Mouse (Mus musculus) lung, postnatal 0 days (tissue): ENCODE results near the gene Msi2. TPM values are rescaled to one million over a fixed set of nuclear protein-coding genes. Genes with fewer than 3 reads are reported as not detected.

ENCODE experiments used
- ATAC-seq: fragments of 200-750 bp; cut with Nextera tagmentation; 2 replicates; pipeline ENCODE4 v1.8.0; 2017; ENCODE audit warnings: moderate library complexity
- DNase-seq: peaks from one replicate; pipeline ENCODE4 v3.0.0-alpha.2; 2016; ENCODE audit warnings: low spot score
- H3K27ac ChIP-seq: fragments of 300-500 bp; sonication (generic); 2 replicates; pipeline ENCODE4 v1.5.1; 2014; ENCODE audit warnings: antibody characterized with exemption, mild to moderate bottlenecking, low read length, mixed read lengths
- H3K27me3 ChIP-seq: fragments of 300-500 bp; sonication (generic); replicated peaks from 2 replicates; pipeline ENCODE4 v1.6.1; 2014; ENCODE audit warnings: low read length, mixed read lengths; ENCODE audit not compliant: insufficient read depth
- H3K36me3 ChIP-seq: fragments of 300-500 bp; sonication (generic); 2 replicates; pipeline ENCODE4 v1.6.1; 2014; ENCODE audit warnings: low read length, mixed read lengths; ENCODE audit not compliant: insufficient read depth
- H3K4me1 ChIP-seq: fragments of 300-500 bp; sonication (generic); 2 replicates; pipeline ENCODE4 v1.6.1; 2014; ENCODE audit warnings: antibody characterized with exemption, low read depth, low read length, mixed read lengths; ENCODE audit not compliant: insufficient read depth
- H3K4me2 ChIP-seq: fragments of 300-500 bp; sonication (generic); replicated peaks from 2 replicates; pipeline ENCODE4 v1.6.1; 2014; ENCODE audit warnings: low read depth, mild to moderate bottlenecking, low read length, moderate library complexity, mixed read lengths
- H3K4me3 ChIP-seq: fragments of 300-500 bp; sonication (generic); 2 replicates; pipeline ENCODE4 v1.5.1; 2014; ENCODE audit warnings: low read depth, low read length
- H3K9ac ChIP-seq: fragments of 300-500 bp; sonication (generic); replicated peaks from 2 replicates; pipeline ENCODE4 v1.6.1; 2014; ENCODE audit warnings: low read depth, mild to moderate bottlenecking
- H3K9me3 ChIP-seq: fragments of 300-500 bp; sonication (generic); 2 replicates; pipeline ENCODE4 v1.6.1; 2016; ENCODE audit warnings: low read length, mixed read lengths
- CTCF ChIP-seq: IDR thresholded peaks from 2 replicates; pipeline ENCODE4 v1.5.1; 2016; ENCODE audit warnings: antibody characterized with exemption, mild to moderate bottlenecking
- EP300 ChIP-seq: IDR thresholded peaks from 2 replicates; pipeline ENCODE4 v1.6.1; 2016; ENCODE audit warnings: antibody characterized with exemption, mild to moderate bottlenecking, control low read depth
- WGBS: fragments of 180-500 bp; shearing (Covaris S2); extraction: QIAGEN DNeasy Blood & Tissue Kit; methylation state at CpG from one replicate; pipeline ENCODE4 v1.1.7; 2014; 5-methylcytosine and 5-hydroxymethylcytosine counted together
- polyA plus RNA-seq: library from polyadenylated mRNA; unstranded; fragments of >200 nt; fragmentation: Nextera tagmentation; extraction: Ambion mirVana; gene quantifications from 2 replicates; pipeline ENCODE4 v1.2.1, GENCODE M21; 2015

Msi2 gene
- polyA plus RNA-seq, 1 experiment from 2014 or later = 12.6 TPM

- Histone ChIP-seq H3K27ac (0 out of 2 replicates have a peak overlapping the region, but pooled peaks have one; percentile 32), H3K27me3 (no peaks in the 10 kb centered on the region), H3K36me3 (no peaks in the 10 kb centered on the region), H3K4me1 (peaks cover 9% of the 10 kb centered on the region), H3K9ac (no peak overlapping the region), H3K4me2 (no peak overlapping the region), H3K4me3 (no peak overlapping the region), H3K9me3 (no peaks in the 10 kb centered on the region)
- ATAC-seq (no peak), DNase-seq (no peak)
- TF ChIP-seq CTCF = peak; percentile 24; the same call in 1 of the 2 replicates
- TF ChIP-seq EP300 = no peak
- WGBS = 61% methylated on average over 6 of the region's 6 CpGs
Measured at GRCm38 (mm10) chr11:88550083-88550907, 168.0 kb downstream of the Msi2 start.

DNA sequence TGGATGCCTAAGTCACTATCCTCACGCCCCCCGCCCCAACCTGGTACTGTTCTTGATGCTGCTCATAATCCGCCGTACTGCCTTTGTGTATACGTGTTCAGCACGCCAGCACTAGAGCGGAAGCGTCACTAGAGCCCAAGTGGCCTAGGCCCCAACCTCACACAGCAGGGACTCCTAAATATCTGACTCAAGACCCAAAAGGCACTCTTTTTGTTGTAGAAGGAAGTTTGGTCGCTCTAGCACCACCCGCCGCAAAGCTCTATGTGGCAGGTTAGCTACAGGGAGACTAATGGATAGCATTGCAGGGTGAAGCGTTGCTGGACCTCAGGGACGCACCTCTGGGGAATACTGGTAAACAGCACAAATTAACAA, 168.8 kb downstream of the Msi2 start:
- Histone ChIP-seq H3K9me3 (no peaks in the 10 kb centered on the region), H3K27me3 (no peaks in the 10 kb centered on the region), H3K27ac (no peak overlapping the region), H3K36me3 (no peaks in the 10 kb centered on the region), H3K4me3 (no peak overlapping the region), H3K9ac (no peak overlapping the region), H3K4me1 (peaks cover 8% of the 10 kb centered on the region), H3K4me2 (no peak overlapping the region)
- TF ChIP-seq CTCF = no peak
- ATAC-seq (no peak), DNase-seq (no peak)
- 92% methylated on average over 13 of the region's 13 CpGs for WGBS

DNA sequence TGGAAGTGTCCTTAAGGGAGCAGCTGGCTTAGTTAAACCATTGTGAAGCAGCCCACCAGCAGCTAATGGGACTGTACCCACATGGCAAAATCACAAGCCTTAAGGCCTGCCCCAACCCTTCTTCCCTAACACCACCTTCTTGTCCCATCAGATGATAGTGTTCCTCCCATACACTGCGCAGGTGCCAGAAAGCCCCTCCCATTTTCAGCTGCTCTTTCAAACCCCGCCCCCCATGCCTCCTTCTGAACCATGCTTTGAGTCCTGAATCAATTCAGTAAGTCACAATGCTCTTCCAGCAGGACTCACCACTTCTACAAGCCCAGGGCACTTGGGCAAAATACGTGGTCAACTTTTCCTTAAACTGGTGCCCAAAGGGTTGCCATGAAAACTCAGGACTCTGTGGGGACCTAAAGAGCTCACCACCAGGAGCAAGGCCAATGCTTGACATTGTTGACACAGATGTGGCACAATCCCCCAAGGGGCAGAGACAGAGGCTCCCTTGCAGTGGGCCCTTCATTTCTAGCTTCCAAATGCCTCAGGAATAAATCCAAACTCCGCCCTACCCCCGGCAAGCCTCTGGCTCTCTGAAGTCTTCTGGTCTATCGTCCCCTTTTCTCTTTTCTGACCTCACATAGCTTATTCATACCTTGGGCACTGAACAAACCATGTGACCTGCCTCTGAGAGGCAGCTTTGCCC, 169.3 kb downstream of the Msi2 start:
- Histone ChIP-seq H3K27me3 (no peaks in the 10 kb centered on the region), H3K4me2 (no peak overlapping the region), H3K9ac (no peak overlapping the region), H3K4me3 (no peak overlapping the region), H3K4me1 (peaks cover 8% of the 10 kb centered on the region), H3K36me3 (no peaks in the 10 kb centered on the region), H3K27ac (no peak overlapping the region), H3K9me3 (no peaks in the 10 kb centered on the region)
- ATAC-seq (no peak), DNase-seq (no peak)
- 71% methylated on average over 6 of the region's 6 CpGs for WGBS
- TF ChIP-seq CTCF (no peak), EP300 (no peak)

DNA sequence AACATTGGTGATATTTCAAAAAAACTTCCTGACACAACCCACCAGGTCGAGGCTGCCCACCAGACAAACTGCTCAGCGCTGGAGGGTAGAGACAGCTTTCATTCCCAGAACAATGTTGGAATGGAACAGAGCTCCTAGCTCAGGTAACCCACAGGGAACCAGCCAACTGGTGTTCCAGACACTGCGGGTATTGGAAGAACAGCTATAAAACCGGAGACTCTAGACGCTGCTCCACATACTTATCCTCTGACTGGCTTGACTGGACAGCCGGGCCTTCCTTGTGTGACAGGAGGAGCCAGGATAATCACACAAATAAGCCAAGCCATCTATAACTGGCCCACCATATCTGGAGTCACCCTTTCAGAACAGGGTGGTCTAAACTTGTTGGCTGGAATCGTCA, 169.9 kb downstream of the Msi2 start:
- H3K9ac ChIP-seq = no peak overlapping the region
- no peak overlapping the region for H3K27ac ChIP-seq
- no peaks in the 10 kb centered on the region for H3K9me3 ChIP-seq
- no peaks in the 10 kb centered on the region for H3K36me3 ChIP-seq
- no peak for TF ChIP-seq EP300
- no peak for TF ChIP-seq CTCF
- H3K27me3 ChIP-seq = no peaks in the 10 kb centered on the region
- no peak overlapping the region for H3K4me3 ChIP-seq
- no peak for ATAC-seq
- H3K4me2 ChIP-seq = no peak overlapping the region
- no peak for DNase-seq
- peaks cover 3% of the 10 kb centered on the region for H3K4me1 ChIP-seq
- 74% methylated on average over 7 of the region's 7 CpGs for WGBS

- Histone ChIP-seq H3K4me1 (peaks cover 15% of the 10 kb centered on the region; the same call in 1 of the 2 replicates), H3K27ac (no peak overlapping the region)
- WGBS = 88% methylated on average over 6 of the region's 6 CpGs
Measured at GRCm38 (mm10) chr11:88543771-88544170, 174.5 kb downstream of the Msi2 start.

GRCm38 (mm10) chr11:88542817-88543216, 175.5 kb downstream of the Msi2 start:
- TF ChIP-seq CTCF (no peak), EP300 (no peak)
- H3K27me3 ChIP-seq = no peaks in the 10 kb centered on the region
- H3K9me3 ChIP-seq = no peaks in the 10 kb centered on the region
- no peak overlapping the region for H3K4me2 ChIP-seq
- H3K27ac ChIP-seq = no peak overlapping the region
- no peaks in the 10 kb centered on the region for H3K36me3 ChIP-seq
- no peak overlapping the region for H3K9ac ChIP-seq
- no peak overlapping the region for H3K4me3 ChIP-seq
- 11% methylated on average over 3 of the region's 3 CpGs for WGBS
- peak; percentile 9 for DNase-seq
- H3K4me1 ChIP-seq = peaks cover 15% of the 10 kb centered on the region; the same call in 1 of the 2 replicates
- ATAC-seq = no peak

More at GRCm38 (mm10) chr11:88543771-88544170, 174.5 kb downstream of the Msi2 start:
- TF ChIP-seq CTCF (no peak), EP300 (no peak)
- Histone ChIP-seq H3K9ac (no peak overlapping the region), H3K27me3 (no peaks in the 10 kb centered on the region), H3K9me3 (no peaks in the 10 kb centered on the region), H3K4me2 (no peak overlapping the region), H3K4me3 (no peak overlapping the region), H3K36me3 (no peaks in the 10 kb centered on the region)
- DNase-seq = peak; percentile 3
- no peak for ATAC-seq
